Mouse (Mus musculus): ENCODE measurements around the gene Bean1. TPM values are rescaled to one million over a fixed set of nuclear protein-coding genes. Genes with fewer than 3 reads are reported as not detected.

The Bean1 gene
- polyA plus RNA-seq, 1 experiment from 2014 or later: 1.1 TPM

- WGBS: 42% methylated on average over 5 of the region's 5 CpGs
- no peaks in the 10 kb centered on the region for H3K27me3 ChIP-seq (ENCODE audit: control insufficient read depth, insufficient read depth, low read length)
- no peak overlapping the region for H3K9ac ChIP-seq (ENCODE audit: low read length)
- ATAC-seq (ENCODE audit: insufficient read depth, low FRiP score): no peak; the same call in 1 of the 2 replicates
- no peak overlapping the region for H3K4me3 ChIP-seq (replicated peaks; ENCODE audit: low read length)
- no peaks in the 10 kb centered on the region for H3K4me1 ChIP-seq (ENCODE audit: control insufficient read depth, insufficient read depth, low read length)
- H3K36me3 ChIP-seq (ENCODE audit: control insufficient read depth, insufficient read depth, low read length): 0 out of 2 replicates have a peak, but pooled peaks cover 5% of the 10 kb centered on the region
- no peak overlapping the region for H3K27ac ChIP-seq (ENCODE audit: low read length)
- H3K4me2 ChIP-seq (ENCODE audit: low read depth, low read length): no peak overlapping the region
- peaks cover 4% of the 10 kb centered on the region for H3K9me3 ChIP-seq (replicated peaks; ENCODE audit: control insufficient read depth, low read length)
These were observed 49.6 kb downstream of the Bean1 start for GRCm38 (mm10) chr8:104219806-104220205.

- Histone ChIP-seq H3K36me3 (ENCODE audit: control insufficient read depth, insufficient read depth, low read length) (peaks cover 20% of the 10 kb centered on the region), H3K4me2 (ENCODE audit: low read depth, low read length) (no peak overlapping the region), H3K9ac (ENCODE audit: low read length) (no peak overlapping the region), H3K4me1 (ENCODE audit: control insufficient read depth, insufficient read depth, low read length) (no peaks in the 10 kb centered on the region), H3K27ac (ENCODE audit: low read length) (no peak overlapping the region), H3K9me3 (replicated peaks; ENCODE audit: control insufficient read depth, low read length) (peaks cover 5% of the 10 kb centered on the region), H3K4me3 (replicated peaks; ENCODE audit: low read length) (no peak overlapping the region), H3K27me3 (ENCODE audit: control insufficient read depth, insufficient read depth, low read length) (no peaks in the 10 kb centered on the region)
- no peak for ATAC-seq (ENCODE audit: insufficient read depth, low FRiP score)
- 92% methylated on average over 5 of the region's 5 CpGs for WGBS
These were observed 56.8 kb downstream of the Bean1 start for GRCm38 (mm10) chr8:104227048-104227447.

GRCm38 (mm10) chr8:104230377-104230776 lies 60.1 kb downstream of the Bean1 start:
- H3K27ac ChIP-seq (ENCODE audit: low read length): no peak overlapping the region
- H3K9ac ChIP-seq (ENCODE audit: low read length): no peak overlapping the region
- ATAC-seq (ENCODE audit: insufficient read depth, low FRiP score): no peak
- no peaks in the 10 kb centered on the region for H3K9me3 ChIP-seq (replicated peaks; ENCODE audit: control insufficient read depth, low read length)
- no peak overlapping the region for H3K4me2 ChIP-seq (ENCODE audit: low read depth, low read length)
- no peaks in the 10 kb centered on the region for H3K27me3 ChIP-seq (ENCODE audit: control insufficient read depth, insufficient read depth, low read length)
- H3K4me3 ChIP-seq (replicated peaks; ENCODE audit: low read length): no peak overlapping the region
- 85% methylated on average over 9 of the region's 9 CpGs for WGBS
- peaks cover 15% of the 10 kb centered on the region for H3K36me3 ChIP-seq (ENCODE audit: control insufficient read depth, insufficient read depth, low read length)
- H3K4me1 ChIP-seq (ENCODE audit: control insufficient read depth, insufficient read depth, low read length): no peaks in the 10 kb centered on the region

GRCm38 (mm10) chr8:104232039-104232438 lies 61.8 kb downstream of the Bean1 start:
- ATAC-seq (ENCODE audit: insufficient read depth, low FRiP score): no peak
- H3K4me1 ChIP-seq (ENCODE audit: control insufficient read depth, insufficient read depth, low read length): no peaks in the 10 kb centered on the region
- no peaks in the 10 kb centered on the region for H3K9me3 ChIP-seq (replicated peaks; ENCODE audit: control insufficient read depth, low read length)
- no peak overlapping the region for H3K4me2 ChIP-seq (ENCODE audit: low read depth, low read length)
- H3K4me3 ChIP-seq (replicated peaks; ENCODE audit: low read length): no peak overlapping the region
- WGBS: 84% methylated on average over 4 of the region's 4 CpGs
- H3K36me3 ChIP-seq (ENCODE audit: control insufficient read depth, insufficient read depth, low read length): peaks cover 17% of the 10 kb centered on the region
- H3K27ac ChIP-seq (ENCODE audit: low read length): no peak overlapping the region
- H3K27me3 ChIP-seq (ENCODE audit: control insufficient read depth, insufficient read depth, low read length): no peaks in the 10 kb centered on the region
- H3K9ac ChIP-seq (ENCODE audit: low read length): no peak overlapping the region

GRCm38 (mm10) chr8:104232919-104233318 lies 62.7 kb downstream of the Bean1 start:
- Histone ChIP-seq H3K27me3 (ENCODE audit: control insufficient read depth, insufficient read depth, low read length) (no peaks in the 10 kb centered on the region), H3K9ac (ENCODE audit: low read length) (no peak overlapping the region), H3K4me1 (ENCODE audit: control insufficient read depth, insufficient read depth, low read length) (no peaks in the 10 kb centered on the region), H3K36me3 (ENCODE audit: control insufficient read depth, insufficient read depth, low read length) (peaks cover 17% of the 10 kb centered on the region), H3K4me2 (ENCODE audit: low read depth, low read length) (no peak overlapping the region), H3K27ac (ENCODE audit: low read length) (no peak overlapping the region), H3K4me3 (replicated peaks; ENCODE audit: low read length) (no peak overlapping the region), H3K9me3 (replicated peaks; ENCODE audit: control insufficient read depth, low read length) (no peaks in the 10 kb centered on the region)
- ATAC-seq (ENCODE audit: insufficient read depth, low FRiP score): no peak
- WGBS: 92% methylated on average over 5 of the region's 5 CpGs

- Histone ChIP-seq H3K9me3 (replicated peaks; ENCODE audit: control insufficient read depth, low read length) (no peaks in the 10 kb centered on the region), H3K36me3 (ENCODE audit: control insufficient read depth, insufficient read depth, low read length) (peaks cover 9% of the 10 kb centered on the region; the same call in 1 of the 2 replicates), H3K4me1 (ENCODE audit: control insufficient read depth, insufficient read depth, low read length) (no peaks in the 10 kb centered on the region), H3K4me3 (replicated peaks; ENCODE audit: low read length) (no peak overlapping the region), H3K27ac (ENCODE audit: low read length) (no peak overlapping the region), H3K9ac (ENCODE audit: low read length) (no peak overlapping the region), H3K27me3 (ENCODE audit: control insufficient read depth, insufficient read depth, low read length) (no peaks in the 10 kb centered on the region), H3K4me2 (ENCODE audit: low read depth, low read length) (no peak overlapping the region)
- ATAC-seq (ENCODE audit: insufficient read depth, low FRiP score): no peak
- WGBS: 40% methylated on average over 6 of the region's 6 CpGs
These were observed 64.3 kb downstream of the Bean1 start for GRCm38 (mm10) chr8:104234573-104234972.

- no peak for ATAC-seq (ENCODE audit: insufficient read depth, low FRiP score)
- Histone ChIP-seq H3K36me3 (ENCODE audit: control insufficient read depth, insufficient read depth, low read length) (peaks cover 12% of the 10 kb centered on the region; the same call in 1 of the 2 replicates), H3K27me3 (ENCODE audit: control insufficient read depth, insufficient read depth, low read length) (no peaks in the 10 kb centered on the region), H3K4me3 (replicated peaks; ENCODE audit: low read length) (no peak overlapping the region), H3K4me1 (ENCODE audit: control insufficient read depth, insufficient read depth, low read length) (no peaks in the 10 kb centered on the region), H3K9me3 (replicated peaks; ENCODE audit: control insufficient read depth, low read length) (no peaks in the 10 kb centered on the region), H3K9ac (ENCODE audit: low read length) (no peak overlapping the region), H3K4me2 (ENCODE audit: low read depth, low read length) (no peak overlapping the region), H3K27ac (ENCODE audit: low read length) (no peak overlapping the region)
- 80% methylated on average over 10 of the region's 10 CpGs for whole genome bisulfite sequencing
These were observed 69.2 kb downstream of the Bean1 start for GRCm38 (mm10) chr8:104239418-104239861.

GRCm38 (mm10) chr8:104242038-104242644 lies 71.9 kb downstream of the Bean1 start:
- no peak overlapping the region for H3K4me2 ChIP-seq (ENCODE audit: low read depth, low read length)

GRCm38 (mm10) chr8:104246621-104247020 lies 76.4 kb downstream of the Bean1 start:
- ATAC-seq (ENCODE audit: insufficient read depth, low FRiP score): no peak
- H3K27me3 ChIP-seq (ENCODE audit: control insufficient read depth, insufficient read depth, low read length): no peaks in the 10 kb centered on the region
- no peak overlapping the region for H3K4me3 ChIP-seq (replicated peaks; ENCODE audit: low read length)
- no peaks in the 10 kb centered on the region for H3K9me3 ChIP-seq (replicated peaks; ENCODE audit: control insufficient read depth, low read length)
- H3K36me3 ChIP-seq (ENCODE audit: control insufficient read depth, insufficient read depth, low read length): peaks cover 3% of the 10 kb centered on the region; the same call in 1 of the 2 replicates
- WGBS: 78% methylated on average over 4 of the region's 4 CpGs
- peak overlapping the region; percentile 30; the same call in 1 of the 2 replicates for H3K27ac ChIP-seq (ENCODE audit: low read length)
- no peak overlapping the region for H3K4me2 ChIP-seq (ENCODE audit: low read depth, low read length)
- H3K9ac ChIP-seq (ENCODE audit: low read length): peak overlapping the region; percentile 13; the same call in 1 of the 2 replicates
- H3K4me1 ChIP-seq (ENCODE audit: control insufficient read depth, insufficient read depth, low read length): peaks cover 17% of the 10 kb centered on the region

More at GRCm38 (mm10) chr8:104242038-104242644, 71.9 kb downstream of the Bean1 start:
- no peaks in the 10 kb centered on the region for H3K9me3 ChIP-seq (replicated peaks; ENCODE audit: control insufficient read depth, low read length)
- ATAC-seq (ENCODE audit: insufficient read depth, low FRiP score): no peak
- H3K4me3 ChIP-seq (replicated peaks; ENCODE audit: low read length): no peak overlapping the region
- 73% methylated on average over 12 of the region's 12 CpGs for WGBS
- H3K27me3 ChIP-seq (ENCODE audit: control insufficient read depth, insufficient read depth, low read length): no peaks in the 10 kb centered on the region
- H3K9ac ChIP-seq (ENCODE audit: low read length): no peak overlapping the region
- no peak overlapping the region for H3K27ac ChIP-seq (ENCODE audit: low read length)
- H3K36me3 ChIP-seq (ENCODE audit: control insufficient read depth, insufficient read depth, low read length): peaks cover 8% of the 10 kb centered on the region; the same call in 1 of the 2 replicates
- H3K4me1 ChIP-seq (ENCODE audit: control insufficient read depth, insufficient read depth, low read length): peaks cover 7% of the 10 kb centered on the region

Data from stomach, embryonic 16.5 days (tissue).